ENCODE assay signal across 8 mouse cellular contexts in the genomic region with DNA sequence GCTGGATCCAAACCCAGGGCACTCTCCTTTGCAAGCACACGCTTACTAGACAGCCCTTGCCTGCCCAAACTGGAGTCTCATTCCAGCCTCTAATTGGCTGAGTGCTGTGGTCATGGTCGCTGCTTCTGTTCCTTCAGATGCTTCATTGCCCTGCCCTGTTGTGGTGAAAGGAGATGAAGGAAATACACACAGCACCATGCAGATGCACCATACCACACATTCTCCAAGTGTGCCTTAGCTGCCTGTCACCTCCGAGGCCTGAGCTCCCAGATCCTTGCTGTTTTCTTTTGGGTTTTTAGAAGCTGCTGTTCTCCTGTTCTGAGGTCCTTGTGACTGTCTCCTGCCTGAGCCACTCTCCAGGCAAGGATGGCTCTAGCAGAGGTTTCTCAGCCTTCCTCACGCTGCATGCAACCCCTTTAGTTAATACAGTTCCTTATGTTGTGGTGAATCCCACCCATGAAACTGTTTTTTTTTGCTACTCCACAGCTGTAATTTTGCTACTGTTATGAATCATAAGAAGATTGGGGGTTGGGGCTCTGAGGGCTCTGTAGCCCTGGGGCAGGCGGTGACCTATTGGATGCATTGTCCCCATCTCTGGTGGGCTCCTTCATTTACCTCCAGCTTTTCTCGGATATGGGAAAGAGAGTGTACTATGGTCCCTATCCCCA. TPM values are rescaled to one million over a fixed set of nuclear protein-coding genes. Genes with fewer than 3 reads are reported as not detected.
DNase-seq lines count a peak whose midpoint lies in the region; ATAC-seq lines count a peak whose summit lies in the region.

No protein-coding gene starts in this region.

- DNase-seq in B cell, adult 2 months, result peak; percentile 42 to 53
- DNase-seq in hindbrain, embryonic 14.5 days (ENCODE audit: low spot score), result no peak
- no peak for DNase-seq in right cerebral cortex, adult 2 months (ENCODE audit: low spot score in 2 of 2)
- DNase-seq in kidney, adult 11 months, result no peak

- WGBS in forebrain, embryonic 13.5 days, result 72% methylated on average over 6 of the region's 6 CpGs
- WGBS in forebrain, embryonic 12.5 days, result 67% methylated on average over 6 of the region's 6 CpGs
- WGBS in hindbrain, embryonic 14.5 days, result 68% methylated on average over 6 of the region's 6 CpGs
- WGBS in midbrain, embryonic 16.5 days, result 65% methylated on average over 6 of the region's 6 CpGs

- no peak overlapping the region for H3K4me3 ChIP-seq in forebrain, embryonic 13.5 days
- H3K4me3 ChIP-seq in forebrain, embryonic 12.5 days (replicated peaks), result no peak overlapping the region
- H3K4me3 ChIP-seq in hindbrain, embryonic 14.5 days (replicated peaks; ENCODE audit: low read length), result no peak overlapping the region
- H3K4me3 ChIP-seq in midbrain, embryonic 16.5 days (ENCODE audit: low read depth, low read length), result no peak overlapping the region

- ATAC-seq in forebrain, embryonic 13.5 days, result no peak
- ATAC-seq in forebrain, embryonic 12.5 days (ENCODE audit: low FRiP score), result no peak
- ATAC-seq in hindbrain, embryonic 14.5 days (ENCODE audit: low FRiP score), result no peak
- no peak for ATAC-seq in midbrain, embryonic 16.5 days
- ATAC-seq in inflammation-experienced regulatory T-cells, adult 6 months, result no peak

- H3K36me3 ChIP-seq in forebrain, embryonic 13.5 days (ENCODE audit: poor library complexity, severe bottlenecking), result no peaks in the 10 kb centered on the region
- H3K36me3 ChIP-seq in forebrain, embryonic 12.5 days (replicated peaks), result no peaks in the 10 kb centered on the region
- H3K36me3 ChIP-seq in hindbrain, embryonic 14.5 days (replicated peaks; ENCODE audit: control insufficient read depth, insufficient read depth), result no peaks in the 10 kb centered on the region
- no peaks in the 10 kb centered on the region for H3K36me3 ChIP-seq in midbrain, embryonic 16.5 days (ENCODE audit: control insufficient read depth, insufficient read depth, low read length)

- H3K27ac ChIP-seq in forebrain, embryonic 13.5 days, result peak overlapping the region; percentile 4; the same call in 1 of the 2 replicates
- no peak overlapping the region for H3K27ac ChIP-seq in forebrain, embryonic 12.5 days
- H3K27ac ChIP-seq in hindbrain, embryonic 14.5 days, result no peak overlapping the region
- no peak overlapping the region for H3K27ac ChIP-seq in midbrain, embryonic 16.5 days (ENCODE audit: low read length)

- H3K27me3 ChIP-seq in forebrain, embryonic 13.5 days, result no peaks in the 10 kb centered on the region
- H3K27me3 ChIP-seq in forebrain, embryonic 12.5 days, result peaks cover 13% of the 10 kb centered on the region; the same call in 1 of the 2 replicates
- no peaks in the 10 kb centered on the region for H3K27me3 ChIP-seq in hindbrain, embryonic 14.5 days (ENCODE audit: control insufficient read depth, insufficient read depth, low read length)
- H3K27me3 ChIP-seq in midbrain, embryonic 16.5 days (ENCODE audit: control insufficient read depth, insufficient read depth, low read depth, low read length), result no peaks in the 10 kb centered on the region

- peak overlapping the region; percentile 75 for H3K4me2 ChIP-seq in forebrain, embryonic 13.5 days
- no peak overlapping the region for H3K4me2 ChIP-seq in forebrain, embryonic 12.5 days
- peak overlapping the region; percentile 76 for H3K4me2 ChIP-seq in hindbrain, embryonic 14.5 days (replicated peaks)
- peak overlapping the region; percentile 28 for H3K4me2 ChIP-seq in midbrain, embryonic 16.5 days (ENCODE audit: low read length)

- peaks cover 90% of the 10 kb centered on the region for H3K4me1 ChIP-seq in forebrain, embryonic 13.5 days
- H3K4me1 ChIP-seq in forebrain, embryonic 12.5 days, result peaks cover 92% of the 10 kb centered on the region
- peaks cover 71% of the 10 kb centered on the region for H3K4me1 ChIP-seq in hindbrain, embryonic 14.5 days (replicated peaks; ENCODE audit: control insufficient read depth, insufficient read depth, low read length)
- peaks cover 73% of the 10 kb centered on the region for H3K4me1 ChIP-seq in midbrain, embryonic 16.5 days (ENCODE audit: control insufficient read depth, insufficient read depth, low read length)

- no peaks in the 10 kb centered on the region for H3K9me3 ChIP-seq in forebrain, embryonic 13.5 days (replicated peaks)
- no peaks in the 10 kb centered on the region for H3K9me3 ChIP-seq in forebrain, embryonic 12.5 days
- H3K9me3 ChIP-seq in hindbrain, embryonic 14.5 days (ENCODE audit: control insufficient read depth, low read length), result no peaks in the 10 kb centered on the region
- H3K9me3 ChIP-seq in midbrain, embryonic 16.5 days (replicated peaks; ENCODE audit: control insufficient read depth, low read length, poor library complexity, severe bottlenecking), result no peaks in the 10 kb centered on the region

- H3K9ac ChIP-seq in forebrain, embryonic 13.5 days, result peak overlapping the region; percentile 23; the same call in 1 of the 2 replicates
- H3K9ac ChIP-seq in forebrain, embryonic 12.5 days, result no peak overlapping the region; the same call in 1 of the 2 replicates
- H3K9ac ChIP-seq in hindbrain, embryonic 14.5 days, result no peak overlapping the region
- peak overlapping the region; percentile 22 for H3K9ac ChIP-seq in midbrain, embryonic 16.5 days (ENCODE audit: low read depth, low read length)

RNA-seq across cellular contexts. Expression of a gene that starts 4.7 kb away (rescaled TPM):
- polyA plus RNA-seq in forebrain, embryonic 13.5 days (2015; fragmentation: Nextera tagmentation; extraction: Ambion mirVana), result 43.4 and 45.5 TPM in 2 replicates
- 45.7 and 47.7 TPM in 2 replicates for polyA plus RNA-seq in forebrain, embryonic 12.5 days (2016; fragmentation: Nextera tagmentation; extraction: Ambion mirVana)
- 49.4 and 51.7 TPM in 2 replicates for polyA plus RNA-seq in hindbrain, embryonic 14.5 days (2014; fragmentation: Nextera tagmentation; extraction: Ambion mirVana)
- polyA plus RNA-seq in midbrain, embryonic 16.5 days (2015; fragmentation: Nextera tagmentation; extraction: Ambion mirVana), result 47.9 and 55.7 TPM in 2 replicates
- 10 to 100 TPM; 23.8 to 43.9 (median 33.8) TPM for polyA plus RNA-seq in inflammation-experienced regulatory T-cells, adult 6 months (2017; shearing (Covaris generic))

Comparison
In these comparisons a context has a peak if more than half of its experiments do, and no peak if none do; other contexts are left out.
1. H3K9ac ChIP-seq: peak in forebrain, embryonic 13.5 days (single experiment) and midbrain, embryonic 16.5 days (single experiment); none in forebrain, embryonic 12.5 days (single experiment) and hindbrain, embryonic 14.5 days (single experiment).
2. DNase-seq: peak in B cell, adult 2 months (2 of 2); none in hindbrain, embryonic 14.5 days (single experiment), right cerebral cortex, adult 2 months (0 of 2) and kidney, adult 11 months (single experiment).